In genomic region chr17:62720740-62721450, GRCm38 (mm10) we compare ENCODE assay signal across 12 mouse cellular contexts.
DNase-seq lines count a peak whose midpoint lies in the region; ATAC-seq and TF ChIP-seq lines count a peak whose summit lies in the region.
"Had no signal": no experiment of that assay in that cellular context is flagged by ENCODE, and none has a peak within 500 bp of the region (broad histone marks: within the 10 kb centered on the region; RNA-seq: fewer than 3 reads in every experiment).

No protein-coding gene starts in this region.

- H3K4me1 ChIP-seq in heart, embryonic 11.5 days (ENCODE audit: control insufficient read depth, insufficient read depth, low read length): peaks cover 22% of the 10 kb centered on the region
- H3K4me1 ChIP-seq in heart, embryonic 10.5 days: peaks cover 37% of the 10 kb centered on the region
- 0 out of 2 replicates have a peak, but pooled peaks cover 2% of the 10 kb centered on the region for H3K4me1 ChIP-seq in lung, embryonic 14.5 days (ENCODE audit: insufficient read depth)
- no peaks in the 10 kb centered on the region for H3K4me1 ChIP-seq in lung, adult 2 months (ENCODE audit: control insufficient read depth, insufficient read depth, low read length)
- peaks cover 12% of the 10 kb centered on the region; the same call in 1 of the 2 replicates for H3K4me1 ChIP-seq in intestine, embryonic 15.5 days (replicated peaks)
- H3K4me1 ChIP-seq in stomach, embryonic 14.5 days (ENCODE audit: control insufficient read depth, insufficient read depth, low read length): peaks cover 12% of the 10 kb centered on the region
- peaks cover 11% of the 10 kb centered on the region for H3K4me1 ChIP-seq in midbrain, embryonic 11.5 days (ENCODE audit: control insufficient read depth, insufficient read depth, low read length)

- H3K4me3 ChIP-seq in heart, embryonic 11.5 days (ENCODE audit: low read depth, low read length): no peak overlapping the region
- H3K4me3 ChIP-seq in heart, embryonic 10.5 days: no peak overlapping the region
- H3K4me3 ChIP-seq in lung, embryonic 14.5 days (ENCODE audit: low read depth, low read length): no peak overlapping the region
- no peak overlapping the region for H3K4me3 ChIP-seq in lung, adult 2 months (replicated peaks; ENCODE audit: extremely low read depth, low read depth, low read length)
- H3K4me3 ChIP-seq in intestine, embryonic 15.5 days (replicated peaks): no peak overlapping the region
- no peak overlapping the region for H3K4me3 ChIP-seq in stomach, embryonic 14.5 days (ENCODE audit: low read depth, low read length)
- H3K4me3 ChIP-seq in midbrain, embryonic 11.5 days (ENCODE audit: low read depth, low read length): no peak overlapping the region

- no peak for TF ChIP-seq POLR2A in lung, adult 2 months (IDR thresholded peaks at IDR 0.05; ENCODE audit: borderline replicate concordance, extremely low read depth, low read depth, low read length)

- no peaks in the 10 kb centered on the region for H3K27me3 ChIP-seq in heart, embryonic 11.5 days (ENCODE audit: control insufficient read depth, insufficient read depth, low read length)
- no peaks in the 10 kb centered on the region for H3K27me3 ChIP-seq in heart, embryonic 10.5 days (ENCODE audit: insufficient read depth, poor library complexity, severe bottlenecking)
- no peaks in the 10 kb centered on the region for H3K27me3 ChIP-seq in lung, embryonic 14.5 days (ENCODE audit: insufficient read depth, low read length)
- no peaks in the 10 kb centered on the region for H3K27me3 ChIP-seq in intestine, embryonic 15.5 days (replicated peaks)
- H3K27me3 ChIP-seq in stomach, embryonic 14.5 days (ENCODE audit: control insufficient read depth, insufficient read depth, low read length): no peaks in the 10 kb centered on the region
- H3K27me3 ChIP-seq in midbrain, embryonic 11.5 days (ENCODE audit: control insufficient read depth, insufficient read depth, low read length): no peaks in the 10 kb centered on the region

- TF ChIP-seq CTCF in lung, embryonic 14.5 days (IDR thresholded peaks at IDR 0.05; ENCODE audit: low read depth): no peak
- TF ChIP-seq CTCF in lung, adult 2 months (IDR thresholded peaks at IDR 0.05; ENCODE audit: insufficient read depth, low read length): no peak

- H3K36me3 ChIP-seq in heart, embryonic 11.5 days (ENCODE audit: control insufficient read depth, insufficient read depth, low read length): no peaks in the 10 kb centered on the region
- no peaks in the 10 kb centered on the region for H3K36me3 ChIP-seq in heart, embryonic 10.5 days
- H3K36me3 ChIP-seq in lung, embryonic 14.5 days (ENCODE audit: insufficient read depth): no peaks in the 10 kb centered on the region
- no peaks in the 10 kb centered on the region for H3K36me3 ChIP-seq in intestine, embryonic 15.5 days
- H3K36me3 ChIP-seq in stomach, embryonic 14.5 days (ENCODE audit: control insufficient read depth, insufficient read depth, low read length): no peaks in the 10 kb centered on the region
- H3K36me3 ChIP-seq in midbrain, embryonic 11.5 days (ENCODE audit: control insufficient read depth, insufficient read depth, low read length): no peaks in the 10 kb centered on the region

- WGBS in heart, embryonic 11.5 days (ENCODE audit: insufficient replicate concordance): 46% methylated on average over 20 of the region's 20 CpGs
- WGBS in heart, embryonic 10.5 days: 54% methylated on average over 20 of the region's 20 CpGs
- 29% methylated on average over 20 of the region's 20 CpGs for WGBS in lung, embryonic 14.5 days
- 59% methylated on average over 20 of the region's 20 CpGs for WGBS in lung, adult 2 months
- 46% methylated on average over 20 of the region's 20 CpGs for WGBS in intestine, embryonic 15.5 days
- 36% methylated on average over 20 of the region's 20 CpGs for WGBS in stomach, embryonic 14.5 days
- 79% methylated on average over 20 of the region's 20 CpGs for WGBS in midbrain, embryonic 11.5 days

- H3K9ac ChIP-seq in heart, embryonic 11.5 days (ENCODE audit: low read depth, low read length): no peak overlapping the region
- no peak overlapping the region for H3K9ac ChIP-seq in lung, embryonic 14.5 days
- no peak overlapping the region for H3K9ac ChIP-seq in intestine, embryonic 15.5 days
- H3K9ac ChIP-seq in stomach, embryonic 14.5 days (replicated peaks; ENCODE audit: low read depth, low read length): no peak overlapping the region
- H3K9ac ChIP-seq in midbrain, embryonic 11.5 days (ENCODE audit: low read length): no peak overlapping the region
- H3K9ac ChIP-seq: liver, embryonic 14.5 days had no signal

- DNase-seq in heart, embryonic 10.5 days (ENCODE audit: low spot score): no peak
- peak; percentile 66 for DNase-seq in lung, embryonic 14.5 days
- no peak for DNase-seq in lung, adult 2 months
- no peak for DNase-seq in spleen, adult 12 weeks (ENCODE audit: low spot score)
- no peak for DNase-seq in midbrain, embryonic 11.5 days (ENCODE audit: low spot score, missing footprints)
- DNase-seq: embryo, embryonic 11 days; kidney, adult 9 months had no signal

- no peaks in the 10 kb centered on the region for H3K9me3 ChIP-seq in heart, embryonic 11.5 days (replicated peaks; ENCODE audit: control insufficient read depth, low read length)
- H3K9me3 ChIP-seq in heart, embryonic 10.5 days: no peaks in the 10 kb centered on the region
- H3K9me3 ChIP-seq in lung, embryonic 14.5 days (ENCODE audit: low read depth, low read length): no peaks in the 10 kb centered on the region
- H3K9me3 ChIP-seq in intestine, embryonic 15.5 days: no peaks in the 10 kb centered on the region
- no peaks in the 10 kb centered on the region for H3K9me3 ChIP-seq in stomach, embryonic 14.5 days (ENCODE audit: control insufficient read depth, low read depth, low read length)
- no peaks in the 10 kb centered on the region for H3K9me3 ChIP-seq in midbrain, embryonic 11.5 days (ENCODE audit: control insufficient read depth, low read length)

- H3K4me2 ChIP-seq in heart, embryonic 11.5 days: no peak overlapping the region
- H3K4me2 ChIP-seq in lung, embryonic 14.5 days: peak overlapping the region; percentile 40
- 0 out of 2 replicates have a peak overlapping the region, but pooled peaks have one; percentile 15 for H3K4me2 ChIP-seq in intestine, embryonic 15.5 days (replicated peaks)
- H3K4me2 ChIP-seq in stomach, embryonic 14.5 days (replicated peaks; ENCODE audit: low read depth, low read length): peak overlapping the region; percentile 23
- H3K4me2 ChIP-seq in midbrain, embryonic 11.5 days: no peak overlapping the region

- 0 out of 2 replicates have a peak, but pooled peaks have one; percentile 49 for ATAC-seq in heart, embryonic 11.5 days (replicated peaks; ENCODE audit: insufficient number of reproducible peaks, low FRiP score, low TSS enrichment)
- ATAC-seq in lung, embryonic 14.5 days (ENCODE audit: insufficient read depth): peak; percentile 86
- 0 out of 2 replicates have a peak, but pooled peaks have one; percentile 31 for ATAC-seq in intestine, embryonic 15.5 days
- no peak; the same call in 1 of the 2 replicates for ATAC-seq in stomach, embryonic 14.5 days (ENCODE audit: insufficient number of reproducible peaks, insufficient read depth, low FRiP score, low read depth)
- no peak for ATAC-seq in midbrain, embryonic 11.5 days (ENCODE audit: low FRiP score)
- ATAC-seq: midbrain, embryonic 16.5 days had no signal

- no peak overlapping the region for H3K27ac ChIP-seq in heart, embryonic 11.5 days (ENCODE audit: low read depth, low read length)
- no peak overlapping the region for H3K27ac ChIP-seq in heart, embryonic 10.5 days
- H3K27ac ChIP-seq in lung, embryonic 14.5 days (ENCODE audit: low read depth): no peak overlapping the region
- no peak overlapping the region for H3K27ac ChIP-seq in intestine, embryonic 15.5 days
- no peak overlapping the region for H3K27ac ChIP-seq in stomach, embryonic 14.5 days (ENCODE audit: low read length)
- no peak overlapping the region for H3K27ac ChIP-seq in midbrain, embryonic 11.5 days (ENCODE audit: low read depth, low read length)
- H3K27ac ChIP-seq: liver, embryonic 14.5 days had no signal

Comparison
In these comparisons a context has a peak if more than half of its experiments do, and no peak if none do; other contexts are left out.
1. ATAC-seq: peak in heart, embryonic 11.5 days (single experiment), lung, embryonic 14.5 days (single experiment) and intestine, embryonic 15.5 days (single experiment); none in stomach, embryonic 14.5 days (single experiment) and midbrain, embryonic 11.5 days (single experiment).
2. H3K4me2 ChIP-seq: peak in lung, embryonic 14.5 days (single experiment), intestine, embryonic 15.5 days (single experiment) and stomach, embryonic 14.5 days (single experiment); none in heart, embryonic 11.5 days (single experiment) and midbrain, embryonic 11.5 days (single experiment).